Mouse (Mus musculus) CH12.LX (cell line): Measurements from ENCODE around the gene Larp1. TPM values are rescaled to one million over a fixed set of nuclear protein-coding genes. Genes with fewer than 3 reads are reported as not detected.

Experiments
- DNase-seq: peaks from one replicate; pipeline ENCODE4 v3.0.0-alpha.2; 2013; ENCODE audit errors: extremely low read depth
- H3K27ac ChIP-seq: 2 replicates; pipeline ENCODE4 v1.5.1; 2012; ENCODE audit warnings: low read depth, mild to moderate bottlenecking, control low read depth, moderate library complexity; ENCODE audit not compliant: insufficient read depth
- H3K27me3 ChIP-seq: replicated peaks from 2 replicates; pipeline ENCODE3; 2012; ENCODE audit warnings: inconsistent platforms
- H3K36me3 ChIP-seq, 2 experiments: replicated peaks in 1 of 2; 2 replicates each; pipeline versions ENCODE3 to v1.6.1; 2012; ENCODE audit warnings: inconsistent platforms in 1 of 2, low read length in 1 of 2, mild to moderate bottlenecking in 1 of 2, mixed read lengths in 1 of 2, moderate library complexity in 1 of 2; ENCODE audit not compliant: control insufficient read depth in 1 of 2, insufficient read depth in 1 of 2
- H3K4me1 ChIP-seq, 2 experiments: 2 replicates each; pipeline ENCODE4 v1.6.1; 2012; ENCODE audit warnings: inconsistent platforms in 1 of 2, moderate library complexity in 1 of 2; ENCODE audit not compliant: insufficient read depth in 2 of 2, control insufficient read depth in 1 of 2
- H3K4me2 ChIP-seq: 2 replicates; pipeline ENCODE4 v1.6.1; 2012; ENCODE audit warnings: low read depth, mild to moderate bottlenecking, control low read depth; ENCODE audit not compliant: poor library complexity, insufficient read depth, severe bottlenecking
- H3K4me3 ChIP-seq, 3 experiments: fragments of 150-350 bp in 1 of 3; sonication (generic) in 1 of 3; replicated peaks in 1 of 3; 2 replicates each; pipeline versions ENCODE3 to v1.5.1; 2011 to 2012; ENCODE audit warnings: low read depth in 2 of 3, low read length in 2 of 3, mild to moderate bottlenecking in 2 of 3, moderate library complexity in 2 of 3, control low read depth in 1 of 3, improper control_type of control experiment in 1 of 3, inconsistent platforms in 1 of 3, mixed read lengths in 1 of 3; ENCODE audit not compliant: poor library complexity in 1 of 3
- H3K79me2 ChIP-seq: replicated peaks from 2 replicates; pipeline ENCODE4 v1.6.1; 2012; ENCODE audit warnings: mild to moderate bottlenecking, moderate library complexity; ENCODE audit not compliant: control insufficient read depth, poor library complexity, insufficient read depth, severe bottlenecking; ENCODE audit errors: extremely low read depth
- H3K9ac ChIP-seq: 2 replicates; pipeline ENCODE4 v1.6.1; 2012; ENCODE audit warnings: low read depth, mild to moderate bottlenecking, control low read depth, moderate library complexity; ENCODE audit not compliant: insufficient read depth
- H3K9me3 ChIP-seq: replicated peaks from 2 replicates; pipeline ENCODE3; 2012; ENCODE audit warnings: low read length, inconsistent platforms, mixed read lengths
- BHLHE40 ChIP-seq: IDR thresholded peaks from 2 replicates; pipeline ENCODE4 v1.6.1; 2011; ENCODE audit warnings: mild to moderate bottlenecking, low read depth, low read length, improper control_type of control experiment
- CTCF ChIP-seq, 2 experiments: IDR thresholded peaks in 1 of 2; conservative IDR thresholded peaks in 1 of 2; 2 replicates each; pipeline ENCODE4 v1.5.1; 2011 to 2012; ENCODE audit warnings: low read depth in 2 of 2, low read length in 2 of 2, improper control_type of control experiment in 1 of 2, inconsistent platforms in 1 of 2, mild to moderate bottlenecking in 1 of 2, moderate library complexity in 1 of 2
- E2F4 ChIP-seq: IDR thresholded peaks from 2 replicates; pipeline ENCODE4 v1.6.1; 2011; ENCODE audit warnings: low read depth, low read length, improper control_type of control experiment; ENCODE audit not compliant: insufficient replicate concordance
- ELF1 ChIP-seq: IDR thresholded peaks from 2 replicates; pipeline ENCODE4 v1.6.1; 2014; ENCODE audit warnings: low read depth, mild to moderate bottlenecking, inconsistent platforms, low read length, improper control_type of control experiment
- GABPA ChIP-seq: IDR thresholded peaks from 2 replicates; pipeline ENCODE4 v1.6.1; 2012; ENCODE audit warnings: low read depth, low read length, improper control_type of control experiment, inconsistent platforms; ENCODE audit not compliant: insufficient replicate concordance
- HCFC1 ChIP-seq: IDR thresholded peaks from 2 replicates; pipeline ENCODE4 v1.6.1; 2012; ENCODE audit warnings: low read depth, mild to moderate bottlenecking, inconsistent platforms, low read length, improper control_type of control experiment
- IRF4 ChIP-seq: IDR thresholded peaks from 2 replicates; pipeline ENCODE4 v1.6.1; 2014; ENCODE audit warnings: low read depth, mild to moderate bottlenecking, inconsistent platforms, low read length, improper control_type of control experiment
- JUND ChIP-seq: conservative IDR thresholded peaks from 2 replicates; pipeline ENCODE4 v1.6.1; 2011; ENCODE audit warnings: low read depth, low read length, improper control_type of control experiment
- KAT2A ChIP-seq: IDR thresholded peaks from 2 replicates; pipeline ENCODE4 v1.6.1; 2012; ENCODE audit warnings: low read length, improper control_type of control experiment, inconsistent platforms; ENCODE audit not compliant: insufficient replicate concordance
- MAFK ChIP-seq: IDR thresholded peaks from 2 replicates; pipeline ENCODE4 v1.6.1; 2011; ENCODE audit warnings: low read length, improper control_type of control experiment; ENCODE audit not compliant: insufficient replicate concordance
- MAZ ChIP-seq: IDR thresholded peaks from 2 replicates; pipeline ENCODE4 v1.6.1; 2012; ENCODE audit warnings: low read depth, mild to moderate bottlenecking, inconsistent platforms, low read length, improper control_type of control experiment, moderate library complexity
- MYC ChIP-seq: IDR thresholded peaks from 2 replicates; pipeline ENCODE4 v1.6.1; 2011; ENCODE audit warnings: low read depth, mild to moderate bottlenecking, improper control_type of control experiment, low read length
- NELFE ChIP-seq: IDR thresholded peaks from 2 replicates; pipeline ENCODE4 v1.6.1; 2011; ENCODE audit warnings: low read depth, low read length, improper control_type of control experiment
- POLR2AphosphoS2 ChIP-seq: IDR thresholded peaks from 2 replicates; pipeline ENCODE4 v1.6.1; 2011; ENCODE audit warnings: low read depth, low read length, improper control_type of control experiment
- TCF12 ChIP-seq: IDR thresholded peaks from 2 replicates; pipeline ENCODE4 v1.6.1; 2014; ENCODE audit warnings: low read depth, mild to moderate bottlenecking, inconsistent platforms, low read length, improper control_type of control experiment
- USF1 ChIP-seq: IDR thresholded peaks from 2 replicates; pipeline ENCODE4 v1.6.1; 2014; ENCODE audit warnings: low read depth, mild to moderate bottlenecking, inconsistent platforms, low read length, improper control_type of control experiment
- USF2 ChIP-seq: conservative IDR thresholded peaks from 2 replicates; pipeline ENCODE4 v1.6.1; 2011; ENCODE audit warnings: low read depth, low read length, improper control_type of control experiment
- ZMIZ1 ChIP-seq: IDR thresholded peaks from 2 replicates; pipeline ENCODE4 v1.6.1; 2012; ENCODE audit warnings: low read depth, mild to moderate bottlenecking, inconsistent platforms, low read length, improper control_type of control experiment
- ZNF384 ChIP-seq: IDR thresholded peaks from 2 replicates; pipeline ENCODE4 v1.6.1; 2012; ENCODE audit warnings: low read depth, low read length, improper control_type of control experiment, inconsistent platforms
- dilution Hi-C: fragments of 300-500 bp; cut with MboI; formaldehyde crosslinking; loops from 2 replicates; pipeline ENCODE4 v1.14.3; 2020; ENCODE audit warnings: low sequenced_read_pairs; ENCODE audit not compliant: extremely low pct_unique_long_range_greater_than_20kb, extremely low pct_ligation_motif_present
- in situ Hi-C: fragments of 300-500 bp; cut with MboI; formaldehyde crosslinking; loops from 3 replicates; pipeline ENCODE4 v1.14.3; 2019; ENCODE audit warnings: low sequenced_read_pairs, low pct_ligation_motif_present, low pct_unique_long_range_greater_than_20kb, mixed read lengths
- polyA plus RNA-seq: library from polyadenylated mRNA; unstranded; fragments of >175 nt; gene quantifications from 2 replicates; pipeline ENCODE4 v1.2.1, GENCODE M21; 2012; ENCODE audit warnings: low read depth; ENCODE audit not compliant: insufficient read length
- total RNA-seq, 2 experiments: library from RNA; depleted of rRNA; stranded (reverse); fragments of 300-350 nt in 1 of 2; fragments of >200 nt in 1 of 2; gene quantifications; 2 replicates each; pipeline ENCODE4 v1.2.3; 2012 to 2014

Gene Larp1
- total and polyA plus RNA-seq, 3 experiments = 38.2 to 284 (median 94.1) TPM

- Histone ChIP-seq H3K4me2 (no peak overlapping the region), H3K4me3 (no peak overlapping the region), H3K36me3 (no peaks in the 10 kb centered on the region), H3K9me3 (no peaks in the 10 kb centered on the region), H3K27me3 (no peaks in the 10 kb centered on the region), H3K4me1 (peaks cover 0 to 8% of the 10 kb centered on the region in 2 experiments; a peak in 1 of 4 replicates), H3K79me2 (no peaks in the 10 kb centered on the region), H3K9ac (no peak overlapping the region), H3K27ac (no peak overlapping the region)
- in situ Hi-C loops (no loop called here), dilution Hi-C loops (no loop called here)
- no peak for DNase-seq
- TF ChIP-seq ZMIZ1 (no peak), TCF12 (no peak), MAZ (no peak), USF1 (no peak), KAT2A (no peak), MAFK (no peak), ZNF384 (no peak), BHLHE40 (no peak), CTCF (conservative IDR thresholded peaks at IDR 0.05 in 1 of 2, IDR thresholded peaks at IDR 0.05 in 1 of 2; ENCODE audit: low read depth in 2 of 2, low read length in 2 of 2) (no peak), JUND (no peak), IRF4 (no peak), GABPA (no peak), E2F4 (no peak), POLR2AphosphoS2 (no peak), NELFE (no peak), USF2 (no peak), ELF1 (no peak), MYC (no peak), HCFC1 (no peak)
These were observed 24.6 kb upstream of the Larp1 start for GRCm38 (mm10) chr11:57984343-57984666.

DNA sequence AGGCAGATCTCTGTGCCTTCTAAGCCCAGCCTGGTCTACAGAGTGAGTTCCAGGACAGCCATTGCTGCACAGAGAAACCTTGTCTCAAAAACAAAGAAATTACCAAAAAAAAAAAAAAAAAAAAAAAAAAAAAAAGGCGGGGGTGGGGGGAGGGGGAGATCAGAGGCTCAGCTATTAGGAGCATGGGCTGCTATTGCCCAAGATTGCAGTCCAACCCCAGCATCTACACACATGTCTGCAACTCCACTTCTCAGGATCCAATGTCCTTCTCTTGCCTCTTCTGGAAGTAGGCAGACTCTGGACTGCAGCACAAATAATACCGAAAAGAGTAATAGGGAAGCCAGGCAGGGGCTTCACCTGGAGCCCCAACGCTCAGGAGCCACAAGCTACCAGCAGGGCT, 23.4 kb upstream of the Larp1 start:
- no peak overlapping the region for H3K4me2 ChIP-seq

More for the DNA sequence above, 23.4 kb upstream of the Larp1 start:
- DNase-seq = no peak
- Histone ChIP-seq H3K9me3 (no peaks in the 10 kb centered on the region), H3K9ac (no peak overlapping the region), H3K27ac (no peak overlapping the region), H3K79me2 (no peaks in the 10 kb centered on the region), H3K27me3 (no peaks in the 10 kb centered on the region), H3K36me3 (no peaks in the 10 kb centered on the region), H3K4me1 (peaks cover 0 to 8% of the 10 kb centered on the region in 2 experiments; a peak in 1 of 4 replicates), H3K4me3 (no peak overlapping the region)
- in situ Hi-C loops = no loop called here
- dilution Hi-C loops = no loop called here
- TF ChIP-seq ZNF384 (peak; percentile 75), TCF12 (no peak)
